Mouse (Mus musculus) c-Kit-positive CD71-positive TER-119-negative erythroid progenitor cells, embryonic 14.5 days (primary cell): ENCODE results near the gene Ripor3.

Source experiments
- DNase-seq: peaks from one replicate; pipeline ENCODE4 v3.0.0-alpha.2; 2013; ENCODE audit warnings: low read depth

Gene Ripor3

DNA sequence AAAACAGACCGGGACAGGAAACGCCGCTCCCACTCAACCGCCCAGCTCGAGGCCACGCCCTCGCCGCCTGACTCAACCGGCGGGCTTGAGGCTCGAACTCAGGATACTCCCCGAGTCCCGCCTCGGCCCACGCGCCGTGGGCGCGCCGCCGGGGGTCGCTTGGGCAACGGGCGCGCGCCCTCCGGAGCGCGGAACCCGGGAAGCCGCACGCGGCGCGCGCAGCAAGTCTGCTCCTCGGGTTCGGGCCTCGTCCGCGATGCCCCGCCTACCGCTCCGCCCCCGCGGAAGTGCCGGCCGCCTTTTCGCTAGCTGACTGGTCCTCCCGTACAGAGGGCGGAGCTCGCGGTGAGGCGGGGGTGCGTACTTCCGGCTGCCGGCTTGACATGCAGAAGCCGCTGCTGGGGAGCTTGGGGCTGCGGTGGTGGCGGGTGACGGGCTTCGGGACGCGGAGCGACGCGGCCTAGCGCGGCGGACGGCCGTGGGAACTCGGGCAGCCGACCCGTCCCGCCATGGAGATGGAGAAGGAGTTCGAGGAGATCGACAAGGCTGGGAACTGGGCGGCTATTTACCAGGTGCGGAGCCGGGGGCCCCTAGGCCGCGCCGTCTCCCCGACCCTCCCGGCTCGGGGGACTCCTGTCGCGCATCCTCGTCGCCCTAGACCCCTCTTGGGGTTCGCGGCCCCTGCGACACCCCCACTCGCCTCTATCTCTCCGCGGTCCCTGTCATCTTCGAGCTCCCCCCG is 78.3 kb downstream of the Ripor3 start, which contains the start of gene Ptpn1:
TSS of gene Ptpn1 (plus strand) at position 73 of the 742 bp plus-strand sequence.
- peak; percentile 91 for DNase-seq

GRCm38 (mm10) chr2:167930975-167931374 is 79.4 kb downstream of the Ripor3 start:
- no peak for DNase-seq
